Mouse (Mus musculus) heart, embryonic 11.5 days (tissue): Measurements from ENCODE around the gene Ctso. TPM values are rescaled to one million over a fixed set of nuclear protein-coding genes. Genes with fewer than 3 reads are reported as not detected.

Source experiments
- ATAC-seq: fragments of 200-750 bp; cut with Nextera tagmentation; replicated peaks from 2 replicates; pipeline ENCODE4 v1.8.0; 2017; ENCODE audit warnings: moderate library complexity; ENCODE audit not compliant: insufficient number of reproducible peaks, low FRiP score, low TSS enrichment
- H3K27ac ChIP-seq: fragments of 300-500 bp; sonication (generic); 2 replicates; pipeline ENCODE4 v1.5.1; 2014; ENCODE audit warnings: mild to moderate bottlenecking, low read depth, low read length
- H3K27me3 ChIP-seq: fragments of 300-500 bp; sonication (generic); 2 replicates; pipeline ENCODE4 v1.6.1; 2014; ENCODE audit warnings: mild to moderate bottlenecking, low read length, mixed read lengths; ENCODE audit not compliant: control insufficient read depth, insufficient read depth
- H3K36me3 ChIP-seq: fragments of 300-500 bp; sonication (generic); 2 replicates; pipeline ENCODE4 v1.6.1; 2014; ENCODE audit warnings: mild to moderate bottlenecking, low read length, moderate library complexity, mixed read lengths; ENCODE audit not compliant: control insufficient read depth, insufficient read depth
- H3K4me1 ChIP-seq: fragments of 300-500 bp; sonication (generic); 2 replicates; pipeline ENCODE4 v1.6.1; 2014; ENCODE audit warnings: low read length; ENCODE audit not compliant: control insufficient read depth, insufficient read depth
- H3K4me2 ChIP-seq: fragments of 300-500 bp; sonication (generic); 2 replicates; pipeline ENCODE4 v1.6.1; 2014; ENCODE audit warnings: mild to moderate bottlenecking, moderate library complexity
- H3K4me3 ChIP-seq: fragments of 300-500 bp; sonication (generic); 2 replicates; pipeline ENCODE4 v1.5.1; 2014; ENCODE audit warnings: low read depth, low read length
- H3K9ac ChIP-seq: fragments of 300-500 bp; sonication (generic); 2 replicates; pipeline ENCODE4 v1.6.1; 2014; ENCODE audit warnings: mild to moderate bottlenecking, low read depth, low read length, moderate library complexity
- H3K9me3 ChIP-seq: fragments of 300-500 bp; sonication (generic); replicated peaks from 2 replicates; pipeline ENCODE4 v1.6.1; 2016; ENCODE audit warnings: low read length; ENCODE audit not compliant: control insufficient read depth
- WGBS: fragments of 180-500 bp; shearing (Covaris S2); extraction: QIAGEN DNeasy Blood & Tissue Kit; methylation state at CpG from one replicate; pipeline ENCODE4 v1.1.7; 2014; ENCODE audit not compliant: insufficient replicate concordance; 5-methylcytosine and 5-hydroxymethylcytosine counted together
- polyA plus RNA-seq: library from polyadenylated mRNA; unstranded; fragments of >200 nt; fragmentation: Nextera tagmentation; extraction: Ambion mirVana; gene quantifications from 2 replicates; pipeline ENCODE4 v1.2.1, GENCODE M21; 2014

Gene Ctso
- polyA plus RNA-seq, 1 experiment from 2014 or later, result 17.0 TPM

- no peak overlapping the region for H3K9ac ChIP-seq
- no peak overlapping the region for H3K4me2 ChIP-seq
- no peaks in the 10 kb centered on the region for H3K36me3 ChIP-seq
- no peaks in the 10 kb centered on the region for H3K4me1 ChIP-seq
- no peak for ATAC-seq
- 79% methylated on average over 3 of the region's 3 CpGs for WGBS
- no peak overlapping the region for H3K4me3 ChIP-seq
- H3K27ac ChIP-seq, result no peak overlapping the region
- no peaks in the 10 kb centered on the region for H3K9me3 ChIP-seq
- no peaks in the 10 kb centered on the region for H3K27me3 ChIP-seq
Observed at GRCm38 (mm10) chr3:81942341-81942740, 9.9 kb downstream of the Ctso start.

- Histone ChIP-seq H3K27me3 (no peaks in the 10 kb centered on the region), H3K4me1 (no peaks in the 10 kb centered on the region), H3K36me3 (no peaks in the 10 kb centered on the region), H3K4me2 (no peak overlapping the region), H3K27ac (no peak overlapping the region), H3K9ac (no peak overlapping the region), H3K4me3 (no peak overlapping the region), H3K9me3 (no peaks in the 10 kb centered on the region)
- ATAC-seq, result no peak
- 89% methylated on average over 3 of the region's 3 CpGs for WGBS
Observed at GRCm38 (mm10) chr3:81943097-81943496, 10.7 kb downstream of the Ctso start.

GRCm38 (mm10) chr3:81944851-81945393, 12.5 kb downstream of the Ctso start:
- H3K27ac ChIP-seq, result no peak overlapping the region
- WGBS, result 81% methylated on average over 7 of the region's 7 CpGs
- ATAC-seq, result no peak
- H3K9me3 ChIP-seq, result no peaks in the 10 kb centered on the region
- H3K27me3 ChIP-seq, result no peaks in the 10 kb centered on the region
- H3K4me2 ChIP-seq, result no peak overlapping the region
- no peaks in the 10 kb centered on the region for H3K36me3 ChIP-seq
- no peak overlapping the region for H3K9ac ChIP-seq
- H3K4me1 ChIP-seq, result no peaks in the 10 kb centered on the region
- H3K4me3 ChIP-seq, result no peak overlapping the region

DNA sequence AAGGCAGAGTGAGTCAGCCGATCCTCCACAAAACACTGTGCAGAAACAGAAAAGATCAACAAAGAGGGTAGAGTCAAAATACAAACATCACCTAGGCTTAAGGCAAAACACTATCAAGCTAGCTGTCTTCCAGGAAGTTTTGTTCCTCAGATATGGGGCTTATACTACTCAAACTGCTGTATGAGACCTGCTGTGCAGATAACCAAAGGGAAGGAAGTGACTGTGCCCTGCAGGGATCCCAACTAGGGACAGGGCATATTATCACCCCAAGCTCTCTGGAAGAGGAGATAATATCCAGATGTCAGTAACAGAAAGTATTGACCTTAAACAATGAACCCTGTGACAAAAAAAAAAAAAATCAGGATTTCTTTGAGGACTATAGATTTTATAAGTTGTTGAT, 16.6 kb downstream of the Ctso start:
- 46% methylated on average over 1 of the region's 1 CpGs for WGBS
- Histone ChIP-seq H3K4me2 (no peak overlapping the region), H3K27me3 (no peaks in the 10 kb centered on the region), H3K9ac (no peak overlapping the region), H3K9me3 (no peaks in the 10 kb centered on the region), H3K27ac (no peak overlapping the region; the same call in 1 of the 2 replicates), H3K4me3 (no peak overlapping the region), H3K36me3 (no peaks in the 10 kb centered on the region), H3K4me1 (no peaks in the 10 kb centered on the region)
- no peak for ATAC-seq

DNA sequence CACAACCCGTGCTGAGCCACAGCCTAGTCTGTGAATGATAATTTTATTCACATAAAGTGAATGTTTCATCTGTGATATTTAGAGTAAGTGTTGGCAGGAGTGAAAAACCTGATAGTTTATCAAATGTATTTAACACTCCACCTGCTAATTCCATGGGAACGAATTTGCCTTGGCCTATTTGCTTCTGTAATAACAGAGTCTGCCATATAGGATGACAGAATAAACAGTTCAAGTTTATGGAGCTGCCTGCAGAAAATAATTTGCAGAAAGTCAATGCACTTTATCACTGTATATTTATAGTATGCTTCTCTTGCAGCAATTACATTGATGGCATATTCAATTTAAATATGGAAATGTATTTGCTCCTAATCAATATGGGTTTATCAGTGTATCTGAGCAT, 19.4 kb downstream of the Ctso start:
- Histone ChIP-seq H3K27ac (no peak overlapping the region), H3K4me3 (no peak overlapping the region), H3K4me2 (no peak overlapping the region), H3K36me3 (no peaks in the 10 kb centered on the region), H3K27me3 (no peaks in the 10 kb centered on the region), H3K9me3 (no peaks in the 10 kb centered on the region), H3K4me1 (no peaks in the 10 kb centered on the region), H3K9ac (no peak overlapping the region)
- ATAC-seq, result no peak
- 64% methylated on average over 2 of the region's 2 CpGs for WGBS

DNA sequence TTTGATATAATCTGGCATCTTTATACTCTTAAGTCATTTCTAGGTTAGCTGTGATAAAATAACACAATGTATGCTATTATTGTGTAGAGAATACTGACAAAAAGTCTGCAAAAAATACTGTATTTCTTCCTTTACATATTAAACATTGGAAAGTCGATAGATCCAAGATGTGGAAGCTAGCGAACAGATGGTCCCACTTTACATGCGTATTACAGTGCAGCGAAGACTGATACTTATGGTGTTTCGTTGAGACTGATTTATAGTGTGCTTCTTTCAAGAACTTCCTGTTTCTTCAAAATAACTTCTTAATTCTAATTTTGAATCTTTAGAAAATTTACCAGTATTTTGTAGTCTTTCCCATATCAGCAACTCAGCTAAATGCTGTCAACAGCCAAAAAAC, 25.1 kb downstream of the Ctso start:
- H3K9me3 ChIP-seq, result no peaks in the 10 kb centered on the region
- no peak overlapping the region for H3K4me3 ChIP-seq
- no peaks in the 10 kb centered on the region for H3K4me1 ChIP-seq
- ATAC-seq, result no peak
- H3K9ac ChIP-seq, result no peak overlapping the region
- no peaks in the 10 kb centered on the region for H3K36me3 ChIP-seq
- H3K27ac ChIP-seq, result no peak overlapping the region
- WGBS, result 90% methylated on average over 5 of the region's 5 CpGs
- H3K27me3 ChIP-seq, result no peaks in the 10 kb centered on the region
- no peak overlapping the region for H3K4me2 ChIP-seq

DNA sequence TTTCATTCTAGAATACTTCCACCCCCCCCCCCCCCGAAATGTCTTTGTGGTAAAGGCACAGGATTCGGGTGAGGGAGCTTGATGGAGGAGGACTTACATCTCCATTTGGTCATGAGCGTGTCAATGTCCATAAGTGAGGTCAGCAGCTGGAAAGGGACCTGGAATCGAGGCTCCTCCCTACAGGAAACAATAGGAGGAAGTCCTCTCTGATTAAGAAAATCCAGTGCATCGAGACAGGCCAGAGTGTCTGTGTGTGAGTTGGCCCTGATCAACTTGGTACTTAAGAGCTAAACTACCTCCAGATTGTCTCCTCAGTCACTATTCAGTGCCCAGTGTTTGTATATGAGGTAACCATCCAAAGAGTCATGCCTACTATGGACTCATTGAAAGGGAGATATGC, 28.9 kb downstream of the Ctso start:
- Histone ChIP-seq H3K4me2 (no peak overlapping the region), H3K4me3 (no peak overlapping the region), H3K36me3 (no peaks in the 10 kb centered on the region), H3K27me3 (no peaks in the 10 kb centered on the region), H3K27ac (no peak overlapping the region), H3K4me1 (no peaks in the 10 kb centered on the region), H3K9me3 (no peaks in the 10 kb centered on the region), H3K9ac (no peak overlapping the region)
- ATAC-seq, result no peak
- 65% methylated on average over 5 of the region's 5 CpGs for WGBS

- no peaks in the 10 kb centered on the region for H3K9me3 ChIP-seq
- 79% methylated on average over 5 of the region's 5 CpGs for WGBS
- H3K4me2 ChIP-seq, result no peak overlapping the region
Observed at GRCm38 (mm10) chr3:81963768-81964167, 31.4 kb downstream of the Ctso start.

GRCm38 (mm10) chr3:81964596-81964995, 32.2 kb downstream of the Ctso start:
- no peaks in the 10 kb centered on the region for H3K27me3 ChIP-seq
- ATAC-seq, result no peak
- no peaks in the 10 kb centered on the region for H3K9me3 ChIP-seq
- 69% methylated on average over 3 of the region's 3 CpGs for WGBS
- H3K4me1 ChIP-seq, result no peaks in the 10 kb centered on the region
- no peak overlapping the region for H3K4me2 ChIP-seq
- H3K9ac ChIP-seq, result no peak overlapping the region
- H3K27ac ChIP-seq, result no peak overlapping the region
- H3K4me3 ChIP-seq, result no peak overlapping the region
- no peaks in the 10 kb centered on the region for H3K36me3 ChIP-seq

More at GRCm38 (mm10) chr3:81963768-81964167, 31.4 kb downstream of the Ctso start:
- Histone ChIP-seq H3K4me1 (no peaks in the 10 kb centered on the region), H3K27ac (no peak overlapping the region), H3K27me3 (no peaks in the 10 kb centered on the region), H3K36me3 (no peaks in the 10 kb centered on the region), H3K9ac (no peak overlapping the region), H3K4me3 (no peak overlapping the region)
- ATAC-seq, result no peak
